Mouse (Mus musculus) forebrain, embryonic 14.5 days (tissue): ENCODE measurements at regions not wholly inside any gene's neighbourhood (a gene's known extent, or its start where the extent isn't known, plus 50 kb on each side); places are given as distances from the start of the nearest gene placed in this dataset.
"Not testable (repeated sequence)": the region's sequence is repeated elsewhere in the genome, so short reads cannot be mapped to it uniquely, and the experiment has no call there.

ENCODE experiments used
- ATAC-seq: fragments of 200-750 bp; cut with Nextera tagmentation; 2 replicates; pipeline ENCODE4 v1.8.0; 2017; ENCODE audit warnings: mild to moderate bottlenecking, moderate library complexity
- DNase-seq: peaks from one replicate; pipeline ENCODE4 v3.0.0-alpha.2; 2015; ENCODE audit warnings: low spot score
- H3K27ac ChIP-seq: fragments of 300-500 bp; sonication (generic); 2 replicates; pipeline ENCODE4 v1.5.1; 2014; ENCODE audit warnings: low read depth, mild to moderate bottlenecking, control low read depth, low read length, moderate library complexity
- H3K27me3 ChIP-seq: fragments of 300-500 bp; sonication (generic); replicated peaks from 2 replicates; pipeline ENCODE4 v1.6.1; 2014; ENCODE audit warnings: low read length, control low read depth, mixed read lengths; ENCODE audit not compliant: control insufficient read depth, insufficient read depth
- H3K36me3 ChIP-seq: fragments of 300-500 bp; sonication (generic); 2 replicates; pipeline ENCODE4 v1.6.1; 2014; ENCODE audit warnings: low read length, control low read depth; ENCODE audit not compliant: control insufficient read depth, insufficient read depth
- H3K4me1 ChIP-seq: fragments of 300-500 bp; sonication (generic); 2 replicates; pipeline ENCODE4 v1.6.1; 2014; ENCODE audit warnings: antibody characterized with exemption, low read length, control low read depth; ENCODE audit not compliant: control insufficient read depth, insufficient read depth
- H3K4me2 ChIP-seq: fragments of 300-500 bp; sonication (generic); 2 replicates; pipeline ENCODE4 v1.6.1; 2014; ENCODE audit warnings: mild to moderate bottlenecking, control low read depth, low read length
- H3K4me3 ChIP-seq: fragments of 300-500 bp; sonication (generic); 2 replicates; pipeline ENCODE4 v1.5.1; 2014; ENCODE audit warnings: low read depth, low read length, control low read depth
- H3K9ac ChIP-seq: fragments of 300-500 bp; sonication (generic); 2 replicates; pipeline ENCODE4 v1.6.1; 2014; ENCODE audit warnings: mild to moderate bottlenecking, low read length, control low read depth, moderate library complexity
- H3K9me3 ChIP-seq: fragments of 300-500 bp; sonication (generic); replicated peaks from 2 replicates; pipeline ENCODE4 v1.6.1; 2016; ENCODE audit warnings: low read length, control low read depth, mixed read lengths; ENCODE audit not compliant: control insufficient read depth
- WGBS: fragments of 180-500 bp; shearing (Covaris S2); extraction: QIAGEN DNeasy Blood & Tissue Kit; methylation state at CpG from one replicate; pipeline ENCODE4 v1.1.7; 2014; 5-methylcytosine and 5-hydroxymethylcytosine counted together

DNA sequence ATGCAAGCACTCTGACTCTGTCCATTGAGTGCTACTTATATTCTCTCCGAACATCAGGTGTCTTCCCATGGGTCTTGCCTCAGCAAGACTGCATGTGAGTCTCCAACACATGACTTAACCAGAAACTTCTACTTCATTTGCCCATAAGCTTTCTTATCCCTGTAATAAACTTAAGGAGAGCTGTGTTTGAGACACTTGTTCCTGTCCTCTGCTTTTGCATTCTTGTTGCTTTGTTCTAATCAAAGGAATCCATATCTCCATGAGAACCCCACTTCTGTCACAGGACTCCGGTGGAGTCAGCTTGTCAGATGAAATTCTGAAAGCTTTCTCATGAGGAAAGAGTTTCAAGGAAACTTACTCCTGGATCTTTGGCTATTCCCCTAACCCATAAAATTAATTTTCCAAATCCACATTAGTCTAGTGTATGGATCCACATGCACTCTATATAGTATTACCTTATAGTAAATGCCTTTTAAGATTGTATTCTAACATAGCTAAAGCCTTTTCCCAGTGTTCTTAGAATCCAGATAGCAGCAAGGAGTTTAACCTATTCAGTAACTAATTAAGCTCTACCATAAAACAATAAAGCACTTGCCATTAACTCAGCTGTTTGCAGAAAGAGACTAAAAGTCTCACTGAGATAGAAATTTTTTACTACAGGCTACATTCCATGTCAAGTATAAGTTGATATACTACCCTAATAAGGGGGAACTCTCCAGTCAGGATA, 397.4 kb downstream of the Grxcr1 start:
- not testable (repeated sequence) for H3K4me3 ChIP-seq, H3K36me3 ChIP-seq, H3K9me3 ChIP-seq, H3K27ac ChIP-seq, H3K27me3 ChIP-seq, ATAC-seq, H3K4me2 ChIP-seq, H3K4me1 ChIP-seq, DNase-seq, H3K9ac ChIP-seq
- WGBS = 97% methylated on average over 2 of the region's 2 CpGs

DNA sequence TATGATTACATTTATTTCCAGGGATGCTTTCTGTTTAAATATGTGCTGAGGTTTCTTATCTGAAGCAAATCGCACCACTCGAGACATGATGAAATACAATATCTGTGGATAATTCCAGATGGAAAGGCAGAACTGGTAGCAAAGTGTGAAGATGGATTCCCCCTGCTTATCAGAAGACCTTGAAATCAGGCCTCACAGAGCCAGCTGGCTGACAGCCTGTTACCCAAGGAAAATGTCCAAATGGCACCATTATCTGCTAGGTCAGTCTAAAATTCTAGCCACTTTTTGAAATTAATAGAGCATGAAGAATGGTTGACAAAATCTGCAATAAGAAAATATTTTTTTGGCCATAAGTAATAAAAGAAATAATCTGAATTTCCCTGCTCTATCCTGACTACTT, 438.5 kb downstream of the Grxcr1 start:
- H3K9me3 ChIP-seq = no peaks in the 10 kb centered on the region
- no peak overlapping the region for H3K4me3 ChIP-seq
- no peaks in the 10 kb centered on the region for H3K4me1 ChIP-seq
- no peak overlapping the region for H3K27ac ChIP-seq
- 68% methylated on average over 2 of the region's 2 CpGs for WGBS
- DNase-seq = peak; percentile 25
- H3K4me2 ChIP-seq = no peak overlapping the region
- H3K27me3 ChIP-seq = no peaks in the 10 kb centered on the region
- ATAC-seq = no peak; the same call in 1 of the 2 replicates
- H3K9ac ChIP-seq = no peak overlapping the region
- H3K36me3 ChIP-seq = no peaks in the 10 kb centered on the region

DNA sequence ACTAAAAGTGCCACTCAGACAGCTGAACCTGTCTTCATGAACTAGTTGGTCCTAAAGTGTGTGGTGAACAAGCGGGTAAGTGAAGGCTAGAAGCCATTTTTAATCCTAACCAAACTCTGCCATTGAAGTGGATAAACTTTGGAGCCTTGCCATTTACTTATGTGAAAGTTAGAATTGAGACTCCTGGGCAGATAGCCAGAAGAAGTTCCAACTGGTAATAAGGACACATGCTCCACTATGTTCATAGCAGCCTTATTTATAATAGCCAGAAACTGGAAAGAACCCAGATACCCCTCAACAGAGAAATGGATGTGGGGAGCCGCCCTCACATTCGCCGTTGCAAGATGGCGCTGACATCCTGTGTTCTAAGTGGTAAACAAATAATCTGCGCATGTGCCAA, 439.7 kb downstream of the Grxcr1 start:
- H3K27me3 ChIP-seq, H3K27ac ChIP-seq, H3K9me3 ChIP-seq, H3K4me3 ChIP-seq, H3K36me3 ChIP-seq, H3K4me1 ChIP-seq, H3K4me2 ChIP-seq, ATAC-seq, H3K9ac ChIP-seq: not testable (repeated sequence)
- 74% methylated on average over 6 of the region's 6 CpGs for WGBS
- DNase-seq = peak; percentile 46
